Comparison of ENCODE assay signal across 8 mouse cellular contexts in the genomic region with DNA sequence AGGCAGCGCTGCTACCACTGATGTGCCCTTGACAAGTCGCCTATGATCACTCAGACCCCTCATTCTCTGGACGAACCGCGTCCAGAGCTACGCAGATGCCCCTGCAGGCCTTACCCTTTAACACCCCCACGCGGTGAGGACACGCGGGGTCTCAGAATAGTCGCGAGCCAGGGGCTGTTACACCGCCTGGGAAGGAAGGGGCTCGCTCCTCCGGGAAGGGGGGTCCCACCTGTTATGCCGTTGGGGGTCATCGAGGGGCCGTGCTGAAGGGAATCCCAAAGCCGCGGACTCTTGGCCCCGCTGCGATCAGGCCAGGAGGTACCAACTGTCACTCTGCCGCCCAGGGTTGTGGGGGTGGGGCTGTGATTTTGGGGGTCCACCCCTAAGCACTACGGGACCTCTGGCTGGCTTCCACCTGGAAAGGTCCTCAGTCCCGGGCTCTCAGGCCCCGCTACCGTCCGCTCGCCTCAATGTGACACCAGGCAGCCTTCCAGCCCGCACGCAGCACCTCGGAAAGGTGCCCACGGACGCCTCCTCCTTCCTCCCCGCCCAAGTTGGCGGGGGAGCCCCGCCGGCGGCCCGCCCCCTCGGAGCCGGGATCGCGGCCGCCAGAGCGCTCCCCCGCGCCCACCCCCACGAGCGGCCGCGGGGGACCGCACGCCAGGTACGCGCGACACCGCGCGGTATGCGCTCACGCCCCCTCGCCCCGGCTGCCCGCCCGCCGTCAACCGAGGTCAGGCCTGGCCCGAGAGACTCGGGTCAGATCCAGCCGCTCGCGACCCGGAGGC. TPM values are rescaled to one million over a fixed set of nuclear protein-coding genes. Genes with fewer than 3 reads are reported as not detected.
DNase-seq lines count a peak whose midpoint lies in the region; ATAC-seq and TF ChIP-seq lines count a peak whose summit lies in the region.

No protein-coding gene starts in this region.

- no peaks in the 10 kb centered on the region for H3K9me3 ChIP-seq in limb, embryonic 14.5 days (ENCODE audit: control insufficient read depth, low read length)
- no peaks in the 10 kb centered on the region for H3K9me3 ChIP-seq in midbrain, postnatal 0 days (ENCODE audit: low read length)
- no peaks in the 10 kb centered on the region for H3K9me3 ChIP-seq in stomach, embryonic 15.5 days

- no peak for TF ChIP-seq POLR2A in heart, adult 2 months (IDR thresholded peaks at IDR 0.05; ENCODE audit: insufficient read depth, low read depth, low read length)
- TF ChIP-seq POLR2A in limb, embryonic 14.5 days (IDR thresholded peaks at IDR 0.05; ENCODE audit: borderline replicate concordance, extremely low read depth, insufficient read depth, insufficient read length) = no peak

- ATAC-seq in limb, embryonic 14.5 days (ENCODE audit: low FRiP score, low read depth) = no peak; the same call in 1 of the 2 replicates
- peak; percentile 42 for ATAC-seq in midbrain, postnatal 0 days (ENCODE audit: low FRiP score)
- peak; percentile 6; the same call in 1 of the 2 replicates for ATAC-seq in stomach, embryonic 15.5 days (ENCODE audit: insufficient read depth, low FRiP score, low read depth)

- H3K9ac ChIP-seq in heart, adult 2 months (ENCODE audit: low read depth, low read length) = peak overlapping the region; percentile 98
- peak overlapping the region; percentile 75 for H3K9ac ChIP-seq in limb, embryonic 14.5 days (ENCODE audit: low read depth, low read length, severe bottlenecking)
- peak overlapping the region; percentile 94 for H3K9ac ChIP-seq in midbrain, postnatal 0 days (replicated peaks; ENCODE audit: low read length, poor library complexity, severe bottlenecking)
- H3K9ac ChIP-seq in stomach, embryonic 15.5 days = peak overlapping the region; percentile 80

- peak; percentile 56 for TF ChIP-seq CTCF in heart, adult 2 months (IDR thresholded peaks at IDR 0.05)
- TF ChIP-seq CTCF in midbrain, postnatal 0 days (IDR thresholded peaks at IDR 0.05) = peak; percentile 46

- H3K4me1 ChIP-seq in heart, adult 2 months (ENCODE audit: control insufficient read depth, insufficient read depth, low read length) = peaks cover 7% of the 10 kb centered on the region
- peaks cover 9% of the 10 kb centered on the region for H3K4me1 ChIP-seq in limb, embryonic 14.5 days (ENCODE audit: control insufficient read depth, insufficient read depth, low read length)
- no peaks in the 10 kb centered on the region; the same call in 1 of the 2 replicates for H3K4me1 ChIP-seq in midbrain, postnatal 0 days (ENCODE audit: insufficient read depth, low read length)
- H3K4me1 ChIP-seq in stomach, embryonic 15.5 days = peaks cover 18% of the 10 kb centered on the region

- H3K79me2 ChIP-seq in heart, adult 2 months (replicated peaks; ENCODE audit: control insufficient read depth, insufficient read depth, low read length) = peaks cover 3% of the 10 kb centered on the region

- H3K4me3 ChIP-seq in heart, adult 2 months = peak overlapping the region; percentile 64
- peak overlapping the region; percentile 75 for H3K4me3 ChIP-seq in limb, embryonic 14.5 days (replicated peaks; ENCODE audit: low read length)
- H3K4me3 ChIP-seq in midbrain, postnatal 0 days (ENCODE audit: low read depth, low read length) = peak overlapping the region; percentile 84
- peak overlapping the region; percentile 88 for H3K4me3 ChIP-seq in stomach, embryonic 15.5 days (replicated peaks)

- 0 out of 2 replicates have a peak, but pooled peaks cover 2% of the 10 kb centered on the region for H3K36me3 ChIP-seq in heart, adult 2 months (ENCODE audit: control insufficient read depth, insufficient read depth, low read length)
- H3K36me3 ChIP-seq in limb, embryonic 14.5 days (ENCODE audit: control insufficient read depth, insufficient read depth, low read length) = no peaks in the 10 kb centered on the region
- H3K36me3 ChIP-seq in midbrain, postnatal 0 days (ENCODE audit: insufficient read depth, low read length) = no peaks in the 10 kb centered on the region
- no peaks in the 10 kb centered on the region for H3K36me3 ChIP-seq in stomach, embryonic 15.5 days

- H3K27ac ChIP-seq in heart, adult 2 months = peak overlapping the region; percentile 97
- H3K27ac ChIP-seq in limb, embryonic 14.5 days (replicated peaks; ENCODE audit: low read depth, low read length) = peak overlapping the region; percentile 90; the same call in 1 of the 2 replicates
- H3K27ac ChIP-seq in midbrain, postnatal 0 days (ENCODE audit: low read depth, low read length) = peak overlapping the region; percentile 93
- peak overlapping the region; percentile 96 for H3K27ac ChIP-seq in stomach, embryonic 15.5 days

- peak overlapping the region; percentile 64 for H3K4me2 ChIP-seq in limb, embryonic 14.5 days (replicated peaks; ENCODE audit: low read depth, low read length, severe bottlenecking)
- H3K4me2 ChIP-seq in midbrain, postnatal 0 days (ENCODE audit: low read depth, low read length, poor library complexity, severe bottlenecking) = peak overlapping the region; percentile 88
- H3K4me2 ChIP-seq in stomach, embryonic 15.5 days = peak overlapping the region; percentile 87

- TF ChIP-seq EP300 in heart, adult 2 months (IDR thresholded peaks at IDR 0.05; ENCODE audit: insufficient read depth, low read depth, low read length) = 0 out of 2 replicates have a peak, but pooled peaks have one; percentile 9

- intact Hi-C loops in heart, adult 2 months (cut with DNase I) = loop anchor here (2.0 to 5.0 kb wide), 7 partner anchors 15 to 280 kb away; a partner anchor contains a TSS

- WGBS in heart, adult 2 months = under 1% methylated on average over 74 of the region's 74 CpGs
- WGBS in limb, embryonic 14.5 days = under 1% methylated on average over 55 of the region's 74 CpGs
- under 1% methylated on average over 53 of the region's 74 CpGs for WGBS in midbrain, postnatal 0 days
- WGBS in stomach, embryonic 15.5 days = under 1% methylated on average over 71 of the region's 74 CpGs

- DNase-seq in 416B (ENCODE audit: low read depth) (peak; percentile 68), ZHBTc4 (ENCODE audit: low read depth, low spot score) (peak; percentile 53)
- DNase-seq in embryo, embryonic 10.5 days (ENCODE audit: low spot score) = peak; percentile 66
- peak; percentile 78 to 81 for DNase-seq in heart, adult 2 months
- DNase-seq in kidney, adult 11 months = peak; percentile 58
- DNase-seq in limb, embryonic 14.5 days (ENCODE audit: low spot score) = no peak
- DNase-seq in midbrain, postnatal 0 days (ENCODE audit: low spot score) = peak; percentile 52

- no peaks in the 10 kb centered on the region for H3K27me3 ChIP-seq in heart, adult 2 months (ENCODE audit: control insufficient read depth, insufficient read depth, low read length)
- no peaks in the 10 kb centered on the region for H3K27me3 ChIP-seq in limb, embryonic 14.5 days (ENCODE audit: control insufficient read depth, insufficient read depth, low read length)
- H3K27me3 ChIP-seq in midbrain, postnatal 0 days (ENCODE audit: insufficient read depth, low read length) = no peaks in the 10 kb centered on the region
- H3K27me3 ChIP-seq in stomach, embryonic 15.5 days (replicated peaks) = no peaks in the 10 kb centered on the region

RNA-seq across cellular contexts. Expression of a gene that starts 1.9 kb away (rescaled TPM):
- 10 to 100 TPM; 60.5 to 62.1 TPM for total RNA-seq in heart, adult 2 months (2021)
- polyA plus RNA-seq in heart, adult 2 months (2012; rRNA removed) = 27.0 and 42.5 TPM in 2 replicates
- polyA plus RNA-seq in limb, embryonic 14.5 days (2012; rRNA removed) = 20.4 and 20.8 TPM in 2 replicates
- 33.9 and 36.8 TPM in 2 replicates for polyA plus RNA-seq in limb, embryonic 14.5 days (2014; fragmentation: Nextera tagmentation; extraction: Ambion mirVana)
- 28.4 and 32.3 TPM in 2 replicates for total RNA-seq in midbrain, postnatal 0 days (2014; rRNA removed)
- polyA plus RNA-seq in midbrain, postnatal 0 days (2015; fragmentation: Nextera tagmentation; extraction: Ambion mirVana) = 17.4 and 21.3 TPM in 2 replicates
- polyA plus RNA-seq in stomach, embryonic 15.5 days (2015; fragmentation: Nextera tagmentation; extraction: Ambion mirVana) = 43.0 and 43.3 TPM in 2 replicates
